Mouse (Mus musculus) c-Kit-negative CD71-positive TER-119-positive erythroid progenitor cells, embryonic 14.5 days (primary cell): ENCODE data around the gene Gm35315.
"Not testable (repeated sequence)": the region's sequence is repeated elsewhere in the genome, so short reads cannot be mapped to it uniquely, and the experiment has no call there.

ENCODE experiments used
- DNase-seq: peaks from one replicate; pipeline ENCODE4 v3.0.0-alpha.2; 2013; ENCODE audit warnings: low read depth, low spot score

Gm35315 gene

DNA sequence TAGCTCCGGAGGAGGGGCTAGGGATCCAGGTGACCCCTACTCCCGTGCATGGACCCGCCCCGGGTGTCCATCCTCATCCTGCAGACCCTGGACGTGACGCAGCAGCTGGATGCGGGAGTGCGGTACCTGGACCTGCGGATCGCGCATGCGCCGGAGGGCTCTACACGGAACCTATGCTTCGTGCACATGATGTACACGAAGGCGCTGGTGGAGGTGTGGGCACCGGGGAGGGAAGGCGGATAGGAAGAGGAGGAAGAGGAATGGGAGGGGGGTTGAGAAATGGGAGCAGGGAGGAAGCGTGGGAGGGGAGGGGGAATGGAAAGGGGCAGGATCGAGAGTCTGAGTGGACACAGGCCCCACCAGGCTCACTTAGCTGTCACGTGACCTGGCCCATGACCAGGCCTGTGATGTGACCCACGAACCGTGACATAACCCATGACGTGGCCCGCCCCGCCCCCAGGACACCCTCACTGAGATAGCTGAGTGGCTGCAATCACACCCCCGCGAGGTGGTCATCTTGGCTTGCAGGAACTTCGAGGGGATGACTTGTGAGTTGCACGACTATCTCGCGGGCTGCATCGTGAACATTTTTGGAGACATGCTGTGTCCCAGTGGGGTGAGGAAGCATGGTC lies 7.6 kb upstream of the Gm35315 start:
- DNase-seq = no peak

DNA sequence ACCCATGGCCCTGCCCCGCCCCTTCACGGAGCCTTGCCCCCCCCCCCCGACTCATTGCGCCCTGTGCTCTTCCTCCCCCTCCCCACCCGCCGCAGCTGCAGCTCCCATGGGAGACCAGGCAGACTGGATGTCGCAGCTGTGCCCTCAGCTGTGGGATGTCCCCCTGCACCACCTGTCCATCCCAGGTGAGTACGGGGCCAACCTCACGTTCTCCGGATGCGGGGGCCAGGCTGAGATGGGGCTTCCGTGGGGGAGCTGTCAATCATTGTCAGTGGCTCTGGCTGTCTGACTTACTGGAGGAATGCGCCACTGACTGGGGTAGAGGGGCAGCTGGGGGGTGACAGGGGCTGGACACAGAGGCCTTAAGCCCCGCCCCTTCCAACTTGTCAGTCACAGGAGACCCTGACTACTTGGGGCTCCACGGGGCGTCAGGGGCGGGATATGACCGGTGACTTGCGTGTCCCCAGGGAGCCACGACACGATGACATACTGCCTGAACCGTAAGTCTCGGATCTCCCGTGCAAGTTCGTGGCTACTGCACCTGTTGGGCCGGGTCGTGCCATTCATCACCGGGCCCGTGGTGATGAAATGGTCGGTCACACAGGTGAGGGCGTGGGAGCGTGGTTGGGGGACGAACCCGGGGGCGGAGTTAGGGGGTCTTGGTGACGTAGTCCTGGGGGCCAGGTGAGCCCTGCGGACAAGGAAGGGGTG lies 6.9 kb upstream of the Gm35315 start:
- DNase-seq = no peak

- DNase-seq = no peak
Measured at GRCm38 (mm10) chr5:110099656-110100580, 5.7 kb upstream of the Gm35315 start, which contains the start of gene Plcxd1. Gene Plcxd1, plus strand, starts transcription at chr5:110099969.

DNA sequence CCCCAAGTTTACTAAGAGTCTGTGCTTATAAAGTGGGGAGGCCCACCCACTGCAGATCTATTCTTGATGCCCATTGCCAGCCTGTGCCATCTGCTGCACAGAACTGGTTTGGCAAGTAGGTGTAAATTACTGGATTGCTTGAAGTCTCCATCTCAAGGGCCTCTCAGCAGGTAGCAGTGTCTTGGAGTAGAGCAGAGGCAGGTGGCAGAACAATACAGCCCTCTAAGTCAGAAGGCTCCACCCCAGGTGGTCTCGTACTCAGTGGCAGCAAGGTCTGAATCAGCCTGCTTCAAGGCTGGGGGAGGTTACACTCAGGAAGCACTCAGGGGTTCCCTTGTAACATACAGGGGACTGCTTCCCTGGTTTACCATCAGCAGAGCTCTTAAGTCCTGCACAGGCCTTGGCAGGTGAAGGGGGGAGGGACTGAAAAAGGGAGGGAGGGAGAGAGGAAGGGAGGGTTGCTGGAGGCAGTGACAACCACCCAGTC lies 4.8 kb upstream of the Gm35315 start:
- no peak for DNase-seq

DNA sequence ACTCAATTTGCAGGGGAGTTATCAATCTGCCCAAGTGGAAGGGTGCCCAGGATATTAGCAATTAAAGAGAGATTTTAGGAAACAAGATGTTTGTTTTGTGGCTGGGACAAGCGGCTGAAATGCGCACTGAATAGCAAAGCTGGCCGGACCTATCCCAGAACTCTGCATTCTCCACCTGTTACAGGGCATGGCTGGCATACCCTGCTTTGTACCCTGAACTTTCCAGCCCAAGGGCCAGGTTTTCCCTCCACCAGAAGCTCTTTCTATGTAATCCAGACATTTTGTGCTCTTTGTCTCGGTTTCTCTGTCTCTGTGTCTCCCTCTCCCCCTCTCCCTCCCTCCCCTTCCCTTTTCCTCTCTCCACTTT lies 610 bp upstream of the Gm35315 start:
- no peak for DNase-seq

- no peak for DNase-seq
Measured at GRCm38 (mm10) chr5:110091546-110091945, 2.7 kb downstream of the Gm35315 start.

DNA sequence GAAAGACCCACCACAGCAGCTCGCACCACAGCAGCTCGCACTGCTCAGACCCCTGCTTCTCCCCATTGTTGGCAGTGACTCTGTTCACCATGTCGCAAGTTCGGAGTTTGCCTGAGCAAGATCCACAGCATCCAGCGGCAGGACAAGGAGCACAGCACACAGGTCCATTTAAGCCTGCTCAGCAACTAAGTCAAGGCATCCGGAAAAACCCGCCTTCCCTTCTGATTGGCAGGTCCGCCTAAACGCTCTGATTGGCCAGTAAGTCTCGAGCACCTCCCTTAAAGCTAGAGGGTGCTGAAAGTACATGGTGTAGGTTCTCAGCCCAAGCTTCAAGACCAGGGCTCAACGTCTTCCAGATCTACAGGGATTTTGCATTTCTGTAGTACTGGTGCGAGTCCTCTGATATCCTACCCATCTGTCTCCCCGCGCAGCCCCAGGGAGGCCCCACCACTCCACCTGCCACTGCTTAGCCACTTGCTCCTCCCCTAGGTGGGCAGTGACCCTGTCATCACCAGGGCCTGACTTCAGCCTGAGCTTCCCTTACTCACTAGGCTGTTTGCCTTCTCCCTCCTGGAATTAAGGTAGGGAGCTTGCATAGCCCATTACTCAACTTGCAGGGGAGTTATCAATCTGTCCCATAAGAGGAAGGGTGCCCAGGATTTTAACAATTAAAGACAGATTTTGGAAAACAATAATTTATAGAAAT lies 7.9 kb downstream of the Gm35315 start:
- DNase-seq = no peak

DNA sequence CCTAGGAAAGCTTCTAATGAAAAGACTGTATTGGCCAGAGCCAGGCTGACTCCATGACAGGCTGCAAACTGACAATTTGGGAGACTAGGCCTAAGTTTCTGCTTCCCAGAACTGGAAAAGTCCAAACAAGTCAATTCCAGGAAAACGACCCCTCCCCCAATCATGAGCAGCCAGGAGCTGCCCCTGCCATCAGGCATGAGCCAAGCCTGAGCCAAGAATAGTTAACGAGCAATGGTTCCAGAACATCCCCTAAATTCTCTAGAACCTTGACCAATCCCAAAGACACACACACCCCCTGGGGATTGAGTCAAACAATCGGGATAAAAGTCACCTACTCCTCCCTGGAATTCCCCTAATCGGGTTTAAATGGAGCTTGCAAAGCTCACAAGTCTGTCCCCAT lies 11.3 kb downstream of the Gm35315 start:
- DNase-seq = no peak

GRCm38 (mm10) chr5:110072413-110072812 lies 21.8 kb downstream of the Gm35315 start, which contains the start of gene Gm17655:
Gene Gm17655, minus strand, starts transcription at chr5:110072513.
- not testable (repeated sequence) for DNase-seq

DNA sequence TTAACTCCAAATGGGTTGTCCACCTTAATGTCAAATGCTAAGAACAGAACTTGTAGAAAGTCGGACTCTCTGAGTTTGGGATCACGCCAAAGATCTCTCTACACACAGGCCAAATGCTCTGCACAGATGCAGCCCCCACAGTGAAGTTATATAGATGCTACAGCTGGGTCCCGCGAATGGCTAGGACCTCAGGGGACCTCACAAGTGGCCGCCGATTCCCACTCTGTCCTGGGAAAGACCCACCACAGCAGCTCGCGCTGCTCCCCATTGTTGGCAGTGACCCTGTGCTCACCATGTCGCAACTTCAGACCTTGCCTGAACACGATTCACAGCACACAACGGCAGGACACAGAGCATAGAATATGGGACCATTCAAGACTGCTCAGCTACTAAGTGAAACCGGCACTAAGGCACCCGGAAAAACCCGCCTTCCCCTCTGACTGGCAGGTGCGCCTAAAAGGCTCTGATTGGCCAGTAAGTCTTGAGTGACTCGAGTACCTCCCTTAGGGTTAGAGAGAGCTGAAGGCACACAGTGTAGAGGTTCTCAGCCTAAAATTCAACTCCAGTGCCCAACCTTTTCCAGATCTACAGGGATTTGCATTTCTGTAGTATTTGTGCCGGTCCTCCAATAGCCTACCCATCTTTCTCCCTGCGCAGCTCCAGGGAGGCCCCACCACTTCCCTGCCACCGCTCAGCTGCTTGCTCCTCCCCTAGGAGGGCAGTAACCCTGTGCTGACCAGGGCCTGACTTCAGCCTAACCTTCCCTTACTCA lies 36.4 kb downstream of the Gm35315 start:
- DNase-seq = peak; percentile 60
